Mouse (Mus musculus) spleen, adult 2 months (tissue): ENCODE results near the gene Kdelr2.

Experiments
- CTCF ChIP-seq: fragments of 200-500 bp; IDR thresholded peaks from 2 replicates; pipeline ENCODE4 v1.5.1; 2011; ENCODE audit warnings: mild to moderate bottlenecking, inconsistent platforms; ENCODE audit not compliant: insufficient read depth, insufficient read length, insufficient replicate concordance; ENCODE audit errors: extremely low read depth
- POLR2A ChIP-seq: fragments of 200-500 bp; IDR thresholded peaks from 2 replicates; pipeline ENCODE4 v1.6.1; 2011; ENCODE audit warnings: low read depth, low read length, inconsistent platforms

- no peak for TF ChIP-seq POLR2A
- peak; percentile 94; the same call in 1 of the 2 replicates for TF ChIP-seq CTCF
Observed at GRCm38 (mm10) chr5:143434421-143434820, 30.8 kb downstream of the Kdelr2 start.
